Mouse (Mus musculus): ENCODE measurements around the gene Cdk4.

- TF ChIP-seq CTCF (IDR thresholded peaks at IDR 0.05; ENCODE audit: low read depth) (no peak), EP300 (IDR thresholded peaks at IDR 0.05; ENCODE audit: low read depth) (no peak)
Observed at GRCm38 (mm10) chr10:127090560-127091411, 27.5 kb downstream of the Cdk4 start.
